Mouse (Mus musculus) forebrain, embryonic 16.5 days (tissue): ENCODE results near the gene Alg11. TPM values are rescaled to one million over a fixed set of nuclear protein-coding genes. Genes with fewer than 3 reads are reported as not detected.

ENCODE experiments used
- ATAC-seq: fragments of 200-750 bp; cut with Nextera tagmentation; 2 replicates; pipeline ENCODE4 v1.8.0; 2017; ENCODE audit warnings: mild to moderate bottlenecking, moderate library complexity
- H3K27ac ChIP-seq: fragments of 300-500 bp; sonication (generic); 2 replicates; pipeline ENCODE4 v1.5.1; 2014; ENCODE audit warnings: low read length, control low read depth
- H3K27me3 ChIP-seq: fragments of 300-500 bp; sonication (generic); replicated peaks from 2 replicates; pipeline ENCODE4 v1.6.1; 2014; ENCODE audit warnings: low read length; ENCODE audit not compliant: control insufficient read depth, insufficient read depth
- H3K36me3 ChIP-seq: fragments of 300-500 bp; sonication (generic); 2 replicates; pipeline ENCODE4 v1.6.1; 2014; ENCODE audit not compliant: control insufficient read depth, insufficient read depth
- H3K4me1 ChIP-seq: fragments of 300-500 bp; sonication (generic); replicated peaks from 2 replicates; pipeline ENCODE4 v1.6.1; 2014; ENCODE audit warnings: low read length; ENCODE audit not compliant: control insufficient read depth, insufficient read depth
- H3K4me2 ChIP-seq: fragments of 300-500 bp; sonication (generic); 2 replicates; pipeline ENCODE4 v1.6.1; 2014; ENCODE audit warnings: mild to moderate bottlenecking, low read length, control low read depth
- H3K4me3 ChIP-seq: fragments of 300-500 bp; sonication (generic); replicated peaks from 2 replicates; pipeline ENCODE4 v1.5.1; 2014; ENCODE audit warnings: mild to moderate bottlenecking, low read length, control low read depth
- H3K9ac ChIP-seq: fragments of 300-500 bp; sonication (generic); replicated peaks from 2 replicates; pipeline ENCODE4 v1.6.1; 2014; ENCODE audit warnings: low read depth, low read length, control low read depth
- H3K9me3 ChIP-seq: fragments of 300-500 bp; sonication (generic); 2 replicates; pipeline ENCODE4 v1.6.1; 2016; ENCODE audit warnings: low read length; ENCODE audit not compliant: control insufficient read depth
- WGBS: fragments of 180-500 bp; shearing (Covaris S2); extraction: QIAGEN DNeasy Blood & Tissue Kit; methylation state at CpG from one replicate; pipeline ENCODE4 v1.1.7; 2014; 5-methylcytosine and 5-hydroxymethylcytosine counted together
- polyA plus RNA-seq: library from polyadenylated mRNA; unstranded; fragments of >200 nt; fragmentation: Nextera tagmentation; extraction: Ambion mirVana; gene quantifications from 2 replicates; pipeline ENCODE4 v1.2.1, GENCODE M21; 2015

Gene Alg11
- polyA plus RNA-seq, 1 experiment from 2014 or later = 37.8 TPM

DNA sequence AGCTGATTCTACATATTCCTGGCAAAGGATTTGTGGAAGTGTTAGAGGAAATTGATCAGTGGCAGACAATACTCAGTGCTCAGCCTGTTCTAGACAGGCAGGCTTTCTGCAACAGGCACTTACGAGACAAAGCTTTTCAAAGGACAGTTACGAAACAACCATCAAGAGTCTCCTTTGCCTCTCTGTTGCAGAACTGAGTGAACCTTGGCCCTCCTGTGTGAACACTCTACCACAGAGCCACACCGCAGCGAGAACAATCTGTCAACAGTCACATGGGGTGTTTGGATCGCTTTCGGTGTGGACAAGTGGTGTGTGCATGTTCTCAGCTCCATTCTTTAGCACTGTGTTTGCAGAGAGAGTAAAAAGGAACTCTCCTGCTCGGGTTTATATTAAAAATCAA lies 23.5 kb upstream of the Alg11 start:
- WGBS = 80% methylated on average over 7 of the region's 7 CpGs
- Histone ChIP-seq H3K4me2 (no peak overlapping the region), H3K9me3 (no peaks in the 10 kb centered on the region), H3K27ac (no peak overlapping the region), H3K36me3 (no peaks in the 10 kb centered on the region), H3K9ac (no peak overlapping the region), H3K4me1 (no peaks in the 10 kb centered on the region), H3K27me3 (no peaks in the 10 kb centered on the region), H3K4me3 (no peak overlapping the region)
- ATAC-seq = no peak

DNA sequence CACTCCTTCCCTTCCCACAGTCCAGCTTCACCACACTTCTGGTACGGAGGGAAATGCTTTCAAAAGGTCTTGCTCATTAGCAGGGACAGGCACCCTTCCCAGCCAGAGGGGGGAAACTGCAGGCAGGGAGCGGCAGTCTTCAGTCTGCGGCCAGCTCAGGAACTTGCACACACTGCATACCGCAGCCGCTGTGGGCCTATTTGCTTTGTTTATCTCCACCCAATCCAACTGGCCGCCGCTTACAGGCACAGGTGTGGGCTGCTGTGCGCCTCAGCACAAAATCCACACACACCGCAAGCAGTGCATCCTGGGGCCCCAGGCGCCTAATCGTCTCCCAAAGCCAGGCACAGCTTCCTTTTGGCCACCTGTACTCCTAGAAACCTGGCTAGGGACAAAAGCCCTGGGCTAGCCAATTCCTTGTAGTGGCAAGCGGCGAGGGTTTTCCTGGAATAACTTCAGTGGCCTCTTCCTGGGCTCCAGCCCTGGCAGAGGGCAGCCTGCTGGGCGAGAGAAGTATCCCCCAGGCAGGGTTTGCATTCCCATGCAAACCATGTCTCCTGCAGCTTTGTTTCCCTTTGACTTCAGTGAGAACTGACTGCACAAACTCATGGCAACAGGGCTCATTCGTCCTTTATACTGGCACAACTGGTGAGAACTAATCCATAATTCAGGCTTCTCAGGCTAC lies 20.9 kb upstream of the Alg11 start:
- Histone ChIP-seq H3K4me3 (no peak overlapping the region), H3K27me3 (no peaks in the 10 kb centered on the region), H3K36me3 (no peaks in the 10 kb centered on the region), H3K4me1 (no peaks in the 10 kb centered on the region), H3K27ac (no peak overlapping the region), H3K9ac (no peak overlapping the region), H3K9me3 (no peaks in the 10 kb centered on the region), H3K4me2 (no peak overlapping the region)
- WGBS = 6% methylated on average over 15 of the region's 15 CpGs
- no peak for ATAC-seq

DNA sequence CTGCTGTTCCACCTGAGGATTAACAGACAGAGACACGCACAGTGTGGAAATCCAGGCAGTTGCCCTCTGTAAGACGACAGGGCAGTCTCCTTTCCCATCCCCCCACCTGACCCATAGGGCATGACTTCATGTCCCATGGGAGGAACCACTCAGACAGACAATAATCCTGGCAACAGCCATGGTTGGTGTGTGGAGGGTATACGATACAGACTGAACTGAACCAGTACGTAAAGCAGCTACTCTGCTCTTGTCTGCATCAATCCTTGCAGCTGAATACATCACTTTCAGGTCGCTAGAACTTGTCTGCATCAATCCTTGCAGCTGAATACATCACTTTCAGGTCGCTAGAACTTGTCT lies 20.4 kb upstream of the Alg11 start:
- no peaks in the 10 kb centered on the region for H3K27me3 ChIP-seq
- no peaks in the 10 kb centered on the region for H3K36me3 ChIP-seq
- no peak overlapping the region for H3K4me2 ChIP-seq
- no peak overlapping the region for H3K9ac ChIP-seq
- WGBS = 30% methylated on average over 6 of the region's 6 CpGs
- H3K4me3 ChIP-seq = no peak overlapping the region
- H3K4me1 ChIP-seq = no peaks in the 10 kb centered on the region
- ATAC-seq = no peak
- no peak overlapping the region for H3K27ac ChIP-seq
- no peaks in the 10 kb centered on the region for H3K9me3 ChIP-seq

DNA sequence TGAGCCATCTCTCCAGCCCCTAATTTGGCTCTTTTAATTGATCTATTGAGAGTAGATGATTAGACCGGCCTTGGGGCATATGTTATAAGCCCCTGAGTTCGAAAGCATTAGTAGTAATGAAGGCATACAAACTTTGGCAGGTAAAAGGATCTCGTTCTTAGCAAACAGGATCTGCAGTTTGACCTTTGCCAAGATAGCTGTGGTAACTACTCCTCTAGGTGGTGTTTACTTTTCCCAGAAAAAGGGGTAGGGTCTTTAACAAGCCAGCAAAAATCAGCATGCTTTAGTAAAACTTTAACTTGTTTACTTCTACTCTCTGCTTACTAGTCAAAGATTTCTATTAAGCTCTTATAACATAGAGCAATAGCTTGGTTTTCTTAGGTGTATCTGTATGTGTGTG lies 18.0 kb upstream of the Alg11 start:
- no peak overlapping the region for H3K4me3 ChIP-seq

DNA sequence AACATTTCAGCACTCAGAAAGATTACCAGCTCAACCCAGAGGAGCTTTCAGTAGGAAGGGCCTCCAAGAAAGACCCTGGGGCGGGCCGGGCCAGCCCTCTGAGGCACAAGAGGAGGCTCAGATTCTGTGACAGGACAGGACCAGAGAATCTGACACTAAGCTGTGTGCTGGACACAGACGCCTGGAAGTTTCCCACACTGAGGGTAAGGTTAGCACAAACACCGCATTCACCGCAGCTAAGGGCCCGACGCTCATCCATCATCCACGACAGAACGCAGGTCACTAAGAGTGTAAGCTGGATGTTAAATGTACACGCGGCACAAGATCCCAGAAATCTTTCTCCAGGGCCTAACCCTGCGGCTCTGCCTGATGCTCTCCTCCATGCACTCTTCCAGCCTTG lies 16.8 kb upstream of the Alg11 start:
- Histone ChIP-seq H3K36me3 (no peaks in the 10 kb centered on the region), H3K4me3 (no peak overlapping the region), H3K9ac (no peak overlapping the region), H3K27me3 (no peaks in the 10 kb centered on the region), H3K4me1 (no peaks in the 10 kb centered on the region), H3K9me3 (no peaks in the 10 kb centered on the region), H3K27ac (no peak overlapping the region), H3K4me2 (no peak overlapping the region)
- no peak for ATAC-seq
- WGBS = 77% methylated on average over 12 of the region's 12 CpGs

More for the DNA sequence above, 18.0 kb upstream of the Alg11 start:
- 84% methylated on average over 3 of the region's 3 CpGs for WGBS
- H3K9ac ChIP-seq = no peak overlapping the region
- no peaks in the 10 kb centered on the region for H3K27me3 ChIP-seq
- H3K27ac ChIP-seq = no peak overlapping the region
- no peaks in the 10 kb centered on the region for H3K4me1 ChIP-seq
- H3K9me3 ChIP-seq = no peaks in the 10 kb centered on the region
- no peak for ATAC-seq
- no peak overlapping the region for H3K4me2 ChIP-seq
- no peaks in the 10 kb centered on the region for H3K36me3 ChIP-seq

DNA sequence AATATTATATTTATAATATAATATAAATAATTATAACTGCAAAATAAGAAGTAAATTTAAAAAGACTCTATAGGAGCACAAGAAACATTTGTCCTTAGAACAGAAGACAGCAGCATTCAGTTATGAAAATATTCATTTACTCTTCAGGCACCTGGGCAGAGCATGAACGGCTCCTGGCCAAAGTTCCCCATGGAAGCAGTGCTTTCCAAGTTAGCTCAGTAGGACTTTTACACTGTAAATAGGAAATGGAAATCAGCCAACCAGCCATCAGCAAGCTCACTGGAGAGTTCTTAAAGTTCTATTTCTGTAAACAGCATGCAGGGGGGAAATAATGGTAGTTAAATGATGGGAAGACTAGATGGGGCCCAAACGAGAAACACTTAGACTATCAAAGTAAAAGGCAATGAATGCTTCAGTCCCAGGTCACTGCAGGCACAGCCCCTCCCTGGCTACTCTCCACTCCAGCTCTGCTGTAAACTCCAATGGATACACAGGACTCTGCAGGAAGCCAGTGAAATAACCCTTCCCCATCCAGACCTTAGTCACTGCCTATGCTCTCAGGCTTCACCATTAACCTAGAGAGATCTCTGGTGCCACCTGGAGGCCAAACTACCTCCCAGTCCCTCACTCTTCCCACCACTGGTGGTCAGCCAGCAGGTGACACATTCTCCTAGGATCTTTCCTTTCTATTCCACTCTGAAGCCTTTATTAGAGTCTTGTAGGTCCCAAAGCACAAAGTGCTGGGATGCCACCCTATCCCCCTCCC lies 12.6 kb upstream of the Alg11 start:
- no peaks in the 10 kb centered on the region for H3K27me3 ChIP-seq
- WGBS = 66% methylated on average over 2 of the region's 2 CpGs
- H3K27ac ChIP-seq = no peak overlapping the region
- no peak overlapping the region for H3K4me3 ChIP-seq
- H3K4me1 ChIP-seq = no peaks in the 10 kb centered on the region
- no peak overlapping the region for H3K9ac ChIP-seq
- ATAC-seq = 0 out of 2 replicates have a peak, but pooled peaks have one; percentile 49
- H3K36me3 ChIP-seq = no peaks in the 10 kb centered on the region
- no peaks in the 10 kb centered on the region for H3K9me3 ChIP-seq
- H3K4me2 ChIP-seq = no peak overlapping the region

DNA sequence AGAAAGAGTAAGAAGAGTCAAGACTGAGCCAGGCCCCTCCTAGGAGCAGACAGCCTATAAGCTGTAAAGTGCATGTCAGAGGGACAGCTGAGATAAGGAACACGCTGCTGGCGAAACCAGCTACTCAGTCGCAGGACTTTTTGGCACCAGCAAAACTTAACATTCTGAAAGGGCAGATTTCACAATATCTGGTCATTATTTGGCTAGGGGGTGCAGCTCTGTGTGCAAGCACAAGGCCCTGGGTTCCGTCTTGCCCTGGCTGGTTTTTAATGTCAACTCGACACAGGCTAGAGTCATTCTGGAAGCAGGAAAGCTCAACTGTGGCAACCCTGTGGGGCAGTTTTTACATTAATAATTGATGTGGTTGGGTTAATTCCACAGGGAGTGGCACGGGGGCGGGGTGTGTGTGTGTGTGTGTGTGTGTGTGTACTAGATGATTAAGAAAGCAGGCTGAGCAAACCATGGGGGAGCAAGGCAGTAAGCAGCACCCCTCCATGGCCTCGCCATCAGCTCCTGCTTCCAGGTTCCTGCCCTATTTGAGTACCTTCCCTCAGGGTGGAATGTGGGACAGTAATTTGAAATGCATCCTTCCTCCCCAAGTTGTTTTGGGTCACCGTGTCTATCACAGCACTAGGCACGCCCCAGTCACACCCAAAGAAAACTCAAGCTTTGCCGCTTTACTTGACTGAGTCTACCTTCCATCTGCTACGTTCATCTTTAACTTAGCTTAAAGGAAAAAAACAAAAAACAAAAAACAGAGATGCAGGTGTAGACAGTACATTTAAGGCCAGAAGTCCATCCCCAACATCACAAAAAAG lies 5.6 kb upstream of the Alg11 start:
- no peak overlapping the region for H3K4me2 ChIP-seq
- ATAC-seq = no peak
- WGBS = 93% methylated on average over 12 of the region's 12 CpGs

DNA sequence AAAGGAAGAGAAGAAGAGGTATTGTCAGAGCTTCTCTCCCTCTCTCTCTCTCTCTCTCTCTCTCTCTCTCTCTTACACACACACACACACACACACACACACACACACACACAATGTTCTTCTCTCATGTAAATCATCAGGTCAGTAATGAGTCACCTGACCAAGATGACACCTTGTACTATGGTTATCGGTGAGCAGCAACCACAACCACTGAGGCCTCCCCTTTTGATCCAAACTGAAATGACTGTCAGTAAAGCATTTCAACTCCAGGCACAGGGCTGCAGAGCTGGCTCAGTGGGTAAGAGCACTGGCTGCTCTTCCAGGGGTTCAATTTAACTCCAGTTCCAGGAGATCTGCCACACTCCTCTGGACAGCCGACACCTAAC lies 5.0 kb upstream of the Alg11 start:
- no peak overlapping the region for H3K9ac ChIP-seq
- no peak overlapping the region for H3K4me2 ChIP-seq
- no peaks in the 10 kb centered on the region for H3K9me3 ChIP-seq
- 98% methylated on average over 2 of the region's 2 CpGs for WGBS
- no peak overlapping the region for H3K4me3 ChIP-seq
- H3K27ac ChIP-seq = no peak overlapping the region
- H3K27me3 ChIP-seq = peaks cover 3% of the 10 kb centered on the region; the same call in 1 of the 2 replicates
- ATAC-seq = no peak
- peaks cover 5% of the 10 kb centered on the region for H3K4me1 ChIP-seq
- no peaks in the 10 kb centered on the region for H3K36me3 ChIP-seq

More for the DNA sequence above, 5.6 kb upstream of the Alg11 start:
- Histone ChIP-seq H3K9ac (no peak overlapping the region), H3K4me1 (peaks cover 5% of the 10 kb centered on the region), H3K27ac (no peak overlapping the region), H3K4me3 (no peak overlapping the region), H3K27me3 (peaks cover 3% of the 10 kb centered on the region; the same call in 1 of the 2 replicates), H3K9me3 (no peaks in the 10 kb centered on the region), H3K36me3 (no peaks in the 10 kb centered on the region)

DNA sequence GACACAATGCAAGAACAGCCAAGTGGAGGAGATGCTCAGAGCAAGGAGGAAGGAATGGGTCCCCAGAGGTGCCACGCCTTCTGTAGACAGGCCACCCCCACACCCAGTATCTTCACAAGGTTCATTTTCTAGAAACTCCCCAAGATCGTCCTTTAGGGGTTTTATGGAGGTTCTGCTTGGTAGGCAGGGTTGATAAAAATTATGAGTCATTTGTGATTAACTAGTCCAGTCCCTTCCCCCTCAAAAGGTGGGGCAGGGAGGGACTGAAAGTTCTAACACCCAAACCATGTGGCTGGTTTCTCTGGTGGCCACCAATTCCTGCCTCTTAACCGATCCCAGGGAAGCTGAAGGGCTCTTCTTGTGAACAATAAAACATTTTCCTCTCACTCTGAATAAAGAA lies 3.7 kb upstream of the Alg11 start:
- no peak overlapping the region for H3K9ac ChIP-seq
- no peak overlapping the region for H3K27ac ChIP-seq
- no peak overlapping the region for H3K4me2 ChIP-seq
- peaks cover 9% of the 10 kb centered on the region for H3K4me1 ChIP-seq
- 87% methylated on average over 3 of the region's 3 CpGs for WGBS
- H3K27me3 ChIP-seq = peaks cover 3% of the 10 kb centered on the region; the same call in 1 of the 2 replicates
- H3K9me3 ChIP-seq = no peaks in the 10 kb centered on the region
- ATAC-seq = no peak
- H3K36me3 ChIP-seq = no peaks in the 10 kb centered on the region
- H3K4me3 ChIP-seq = no peak overlapping the region
